Mouse (Mus musculus) heart, adult 11 months (tissue): ENCODE measurements around the gene Stk38.
A peak's percentile ranks its signal among the peaks of the same experiment; 100 is the strongest.

Experiments used
- DNase-seq: peaks from one replicate; pipeline ENCODE4 v3.0.0; 2022

Gene Stk38

GRCm38 (mm10) chr17:29035506-29035905 is 27.7 kb upstream of the Stk38 start:
- DNase-seq = peak; percentile 35

GRCm38 (mm10) chr17:29034264-29034663 is 26.5 kb upstream of the Stk38 start:
- peak; percentile 71 for DNase-seq

- DNase-seq = peak; percentile 79
Measured at GRCm38 (mm10) chr17:29033569-29034061, 25.8 kb upstream of the Stk38 start.

- DNase-seq = peak; percentile 100
Measured at GRCm38 (mm10) chr17:29032274-29033069, 24.7 kb upstream of the Stk38 start, which contains the start of gene Srsf3. Srsf3 (plus strand) TSS chr17:29032628.

GRCm38 (mm10) chr17:29031771-29032273 is 24.0 kb upstream of the Stk38 start:
- no peak for DNase-seq

GRCm38 (mm10) chr17:29031085-29031711 is 23.4 kb upstream of the Stk38 start:
- DNase-seq = peak; percentile 73

GRCm38 (mm10) chr17:29030321-29031034 is 22.7 kb upstream of the Stk38 start:
- peak; percentile 92 for DNase-seq

- DNase-seq = peak; percentile 91
Measured at GRCm38 (mm10) chr17:29026652-29027356, 19.0 kb upstream of the Stk38 start.

GRCm38 (mm10) chr17:29024896-29025565 is 17.2 kb upstream of the Stk38 start:
- peak; percentile 96 for DNase-seq

- DNase-seq = peak; percentile 92
Measured at GRCm38 (mm10) chr17:29024047-29024892, 16.5 kb upstream of the Stk38 start.

- DNase-seq = peak; percentile 83
Measured at GRCm38 (mm10) chr17:29023346-29023745, 15.6 kb upstream of the Stk38 start.

- peak; percentile 92 for DNase-seq
Measured at GRCm38 (mm10) chr17:29022230-29022819, 14.5 kb upstream of the Stk38 start.

- DNase-seq = peak; percentile 90
Measured at GRCm38 (mm10) chr17:29020444-29020843, 12.6 kb upstream of the Stk38 start.

GRCm38 (mm10) chr17:29019391-29019790 is 11.6 kb upstream of the Stk38 start:
- peak; percentile 92 for DNase-seq

GRCm38 (mm10) chr17:29018292-29018984 is 10.6 kb upstream of the Stk38 start:
- peak; percentile 98 for DNase-seq

- no peak for DNase-seq
Measured at GRCm38 (mm10) chr17:29016705-29017104, 8.9 kb upstream of the Stk38 start.

GRCm38 (mm10) chr17:29015638-29016037 is 7.8 kb upstream of the Stk38 start:
- peak; percentile 89 for DNase-seq

- DNase-seq = peak; percentile 97
Measured at GRCm38 (mm10) chr17:29014235-29014634, 6.4 kb upstream of the Stk38 start.

- DNase-seq = peak; percentile 94
Measured at GRCm38 (mm10) chr17:29009181-29009580, 1.4 kb upstream of the Stk38 start.

GRCm38 (mm10) chr17:29008326-29008650 is 493 bp upstream of the Stk38 start:
- DNase-seq = no peak
